Mouse (Mus musculus) cerebellum, adult 2 months (tissue): ENCODE measurements around the gene BC028528.

Experiments used
- CTCF ChIP-seq: fragments of 200-500 bp; IDR thresholded peaks from 2 replicates; pipeline ENCODE4 v1.5.1; 2011; ENCODE audit warnings: low read depth, mild to moderate bottlenecking, control low read depth, low read length, moderate library complexity, borderline replicate concordance; ENCODE audit not compliant: insufficient read depth
- POLR2A ChIP-seq: fragments of 200-500 bp; IDR thresholded peaks from 2 replicates; pipeline ENCODE4 v1.6.1; 2011; ENCODE audit warnings: low read length, control low read depth, borderline replicate concordance; ENCODE audit not compliant: insufficient read depth

DNA sequence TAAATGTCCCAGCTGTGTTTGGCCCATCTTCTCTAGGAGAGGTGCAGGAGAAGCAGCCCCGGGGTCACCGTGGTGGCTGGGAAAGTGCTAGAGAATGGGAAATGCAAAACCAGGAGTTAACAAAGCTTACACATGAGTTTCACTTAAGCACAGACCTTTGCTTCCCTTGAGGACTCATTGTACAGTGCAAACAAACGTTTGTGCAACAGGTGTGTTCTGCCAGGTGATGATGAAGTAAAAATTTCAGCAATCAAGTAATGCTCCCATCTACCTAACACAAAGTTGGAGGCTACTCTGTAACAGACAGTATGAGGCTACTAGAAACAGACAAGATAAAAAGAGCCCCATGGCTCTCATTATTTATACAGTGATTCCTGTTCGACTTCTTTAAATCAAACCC is 12.7 kb downstream of the BC028528 start:
- TF ChIP-seq CTCF (no peak), POLR2A (no peak)
